Mouse (Mus musculus) liver, adult 10 weeks (tissue): ENCODE measurements around the gene Zyg11b. TPM values are rescaled to one million over a fixed set of nuclear protein-coding genes. Genes with fewer than 3 reads are reported as not detected.

Experiments
- polyA plus RNA-seq: library from polyadenylated mRNA; stranded (reverse); fragments of 350-450 nt; fragmentation: Illumina TruSeq; extraction: RNeasy Lipid Tissue Mini Kit (QIAGEN cat#74804); gene quantifications from one replicate; pipeline ENCODE4 v1.2.3, GENCODE M21; 2014; ENCODE audit warnings: low read depth, low replicate concordance

The Zyg11b gene
- 26.8 TPM for polyA plus RNA-seq

GRCm38 (mm10) chr4:108300670-108301373 lies at the start of gene Zyg11b:
Zyg11b (minus strand) TSS chr4:108301096.

DNA sequence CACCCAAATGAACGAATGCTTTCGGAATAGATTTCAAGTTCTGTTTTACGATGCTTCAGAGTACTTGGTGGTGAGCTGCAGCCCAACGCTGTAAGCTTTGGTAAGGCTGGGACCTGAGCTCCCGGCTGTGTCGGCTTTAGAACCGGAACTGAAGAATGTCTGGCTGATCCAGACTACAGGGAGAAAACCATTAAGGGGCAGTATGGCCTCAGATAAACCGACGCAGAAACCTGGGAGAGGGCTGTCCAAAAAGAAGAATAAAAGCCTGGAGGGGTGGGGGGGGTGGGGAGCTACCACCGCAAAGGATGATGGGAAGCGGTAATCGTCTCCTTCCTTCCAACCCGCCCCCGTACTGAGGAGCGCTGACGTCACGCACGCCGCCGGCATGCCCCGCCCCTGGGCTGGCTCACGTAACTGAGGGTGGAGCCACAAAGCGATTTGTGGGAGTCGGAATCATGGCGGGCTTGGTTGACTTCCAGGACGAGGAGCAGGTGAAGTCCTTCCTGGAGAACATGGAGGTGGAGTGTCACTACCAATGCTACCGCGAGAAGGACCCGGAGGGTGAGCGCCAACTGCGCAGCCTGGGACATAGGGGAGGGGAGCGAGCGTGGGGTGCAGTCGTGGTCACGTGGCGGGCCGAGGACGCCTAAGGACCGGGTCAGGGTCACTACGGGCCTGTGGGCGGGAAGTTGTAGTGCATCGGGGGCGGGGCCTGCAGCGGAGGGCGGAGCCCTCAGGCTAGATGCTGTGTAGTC lies 27.0 kb upstream of the Zyg11b start, which contains the start of gene Coa7:
Gene Coa7, plus strand, starts transcription at position 411 of the 755 bp plus-strand sequence.

DNA sequence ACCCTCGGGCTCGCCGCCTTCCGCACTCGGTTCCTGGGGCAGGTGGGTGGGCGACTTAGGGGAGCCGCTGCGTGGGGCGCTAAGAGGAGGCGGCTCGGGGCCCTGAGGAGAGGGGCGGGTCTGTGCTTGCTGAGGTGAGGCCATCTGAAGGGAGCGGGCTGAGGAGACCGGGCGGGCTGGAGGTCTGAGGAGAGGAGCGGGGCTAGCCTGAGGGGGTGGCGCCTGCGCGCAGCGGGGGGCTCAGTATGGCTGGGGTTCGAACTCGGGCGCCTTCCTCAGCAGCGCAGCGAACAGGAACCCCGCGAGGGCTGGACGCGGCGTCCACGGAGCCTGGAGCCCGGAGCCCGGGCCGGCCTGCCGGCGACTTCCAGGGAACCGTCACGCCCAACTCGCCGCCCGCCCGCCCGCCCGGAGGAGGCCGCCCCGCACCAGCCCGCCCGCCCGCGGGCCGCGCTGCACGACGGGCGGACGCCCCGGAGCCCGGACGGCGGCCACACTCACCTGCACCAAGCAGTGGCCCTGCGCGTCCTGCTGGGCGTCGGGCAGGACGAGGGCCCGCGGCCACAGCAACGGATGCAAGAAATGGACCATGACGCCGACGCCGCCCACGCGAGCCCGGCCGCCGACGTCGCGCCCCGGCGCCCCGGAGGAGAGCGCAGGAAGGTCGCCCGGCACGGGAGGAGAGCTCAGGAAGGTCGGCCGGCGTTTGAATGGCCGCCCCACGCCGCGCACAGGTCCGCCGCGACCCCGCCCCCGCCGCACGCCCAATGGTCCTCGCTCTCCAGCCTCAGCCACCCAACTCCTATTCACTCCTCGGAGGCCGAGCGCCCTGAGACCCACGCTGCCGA lies 83.3 kb downstream of the Zyg11b start, which contains the start of gene Zyg11a:
Gene Zyg11a, minus strand, starts transcription at position 717 of the 848 bp plus-strand sequence.

Other genes with a start within 250 kb of the Zyg11b start
- 0.34 TPM for gene Podn, start 204.7 kb downstream of the Zyg11b start, polyA plus RNA-seq
- 2,225 TPM for gene Scp2, start 156.1 kb downstream of the Zyg11b start, polyA plus RNA-seq
- gene Echdc2, start 135.7 kb downstream of the Zyg11b start, polyA plus RNA-seq, result 70.0 TPM
- 1.8 TPM for gene Zyg11a, start 83.0 kb downstream of the Zyg11b start, polyA plus RNA-seq
- 13.2 TPM for gene Coa7, start 27.0 kb upstream of the Zyg11b start, polyA plus RNA-seq
- gene Shisal2a, start 82.3 kb upstream of the Zyg11b start, polyA plus RNA-seq, result not detected
- gene Gpx7, start 105.9 kb upstream of the Zyg11b start, polyA plus RNA-seq, result 0.93 TPM
- 26.6 TPM for gene Tut4, start 158.3 kb upstream of the Zyg11b start, polyA plus RNA-seq